Mouse (Mus musculus): ENCODE measurements around the gene Cym.

DNA sequence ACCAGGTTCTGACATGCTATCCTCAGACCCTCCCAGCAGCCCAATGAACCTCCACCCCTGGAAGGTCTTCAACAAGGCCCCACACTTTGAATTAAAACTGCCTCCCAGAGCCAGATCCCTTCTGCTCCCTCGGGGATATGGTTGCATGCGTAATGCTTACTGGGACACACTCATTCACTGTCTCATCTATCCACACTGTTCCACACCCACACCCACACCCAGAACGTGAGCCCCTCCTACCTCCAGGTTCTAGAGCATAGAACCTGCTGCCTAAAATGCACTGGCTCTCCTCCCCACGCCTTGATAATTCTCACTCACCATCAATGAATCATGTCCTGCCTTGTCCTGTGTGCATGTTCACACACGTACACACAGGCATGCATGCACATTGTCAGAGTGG lies 6.9 kb downstream of the Cym start:
- no peak for TF ChIP-seq CTCF (IDR thresholded peaks at IDR 0.05; ENCODE audit: low read depth, low read length)
- no peak for TF ChIP-seq POLR2A (IDR thresholded peaks at IDR 0.05; ENCODE audit: extremely low read depth, insufficient read depth, low read length)
